Mouse (Mus musculus) liver, postnatal 0 days (tissue): ENCODE data around the gene Aire.

ENCODE experiments used
- CTCF ChIP-seq: sonication (generic); IDR thresholded peaks from 2 replicates; pipeline ENCODE4 v1.5.1; 2016; ENCODE audit warnings: antibody characterized with exemption, low read depth
- EP300 ChIP-seq: IDR thresholded peaks from 2 replicates; pipeline ENCODE4 v1.6.1; 2016; ENCODE audit warnings: antibody characterized with exemption, low read depth, mild to moderate bottlenecking

DNA sequence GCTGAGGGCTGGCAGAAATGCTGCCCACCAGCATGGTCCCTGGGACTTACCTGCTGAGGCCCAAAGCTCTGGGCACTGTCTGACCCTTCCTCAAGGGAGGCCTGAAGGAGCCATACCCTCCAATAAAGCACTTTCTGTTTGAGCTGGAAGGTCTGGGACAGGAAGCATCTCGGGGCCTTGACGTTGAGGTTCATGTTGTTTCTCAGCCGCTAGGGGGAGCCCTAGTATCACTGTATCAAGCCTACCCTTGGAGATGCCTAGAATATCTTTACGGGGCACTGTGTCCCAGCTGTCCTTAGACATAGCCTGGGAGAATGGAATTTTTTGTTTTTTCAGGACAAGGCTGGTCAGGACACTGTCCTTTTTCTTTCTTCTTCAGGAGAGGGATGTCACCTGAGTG lies 58.8 kb downstream of the Aire start:
- TF ChIP-seq CTCF (peak; percentile 95), EP300 (no peak)
